Mouse (Mus musculus) CH12.LX (cell line): ENCODE data around the gene Ssx2ip. TPM values are rescaled to one million over a fixed set of nuclear protein-coding genes. Genes with fewer than 3 reads are reported as not detected.

Experiments
- DNase-seq: peaks from one replicate; pipeline ENCODE4 v3.0.0-alpha.2; 2013; ENCODE audit errors: extremely low read depth
- H3K27ac ChIP-seq: 2 replicates; pipeline ENCODE4 v1.5.1; 2012; ENCODE audit warnings: low read depth, mild to moderate bottlenecking, control low read depth, moderate library complexity; ENCODE audit not compliant: insufficient read depth
- H3K27me3 ChIP-seq: replicated peaks from 2 replicates; pipeline ENCODE3; 2012; ENCODE audit warnings: inconsistent platforms
- H3K36me3 ChIP-seq, 2 experiments: replicated peaks in 1 of 2; 2 replicates each; pipeline versions ENCODE3 to v1.6.1; 2012; ENCODE audit warnings: inconsistent platforms in 1 of 2, low read length in 1 of 2, mild to moderate bottlenecking in 1 of 2, mixed read lengths in 1 of 2, moderate library complexity in 1 of 2; ENCODE audit not compliant: control insufficient read depth in 1 of 2, insufficient read depth in 1 of 2
- H3K4me1 ChIP-seq, 2 experiments: 2 replicates each; pipeline ENCODE4 v1.6.1; 2012; ENCODE audit warnings: inconsistent platforms in 1 of 2, moderate library complexity in 1 of 2; ENCODE audit not compliant: insufficient read depth in 2 of 2, control insufficient read depth in 1 of 2
- H3K4me2 ChIP-seq: 2 replicates; pipeline ENCODE4 v1.6.1; 2012; ENCODE audit warnings: low read depth, mild to moderate bottlenecking, control low read depth; ENCODE audit not compliant: poor library complexity, insufficient read depth, severe bottlenecking
- H3K4me3 ChIP-seq, 3 experiments: fragments of 150-350 bp in 1 of 3; sonication (generic) in 1 of 3; replicated peaks in 1 of 3; 2 replicates each; pipeline versions ENCODE3 to v1.5.1; 2011 to 2012; ENCODE audit warnings: low read depth in 2 of 3, low read length in 2 of 3, mild to moderate bottlenecking in 2 of 3, moderate library complexity in 2 of 3, control low read depth in 1 of 3, improper control_type of control experiment in 1 of 3, inconsistent platforms in 1 of 3, mixed read lengths in 1 of 3; ENCODE audit not compliant: poor library complexity in 1 of 3
- H3K79me2 ChIP-seq: replicated peaks from 2 replicates; pipeline ENCODE4 v1.6.1; 2012; ENCODE audit warnings: mild to moderate bottlenecking, moderate library complexity; ENCODE audit not compliant: control insufficient read depth, poor library complexity, insufficient read depth, severe bottlenecking; ENCODE audit errors: extremely low read depth
- H3K9ac ChIP-seq: 2 replicates; pipeline ENCODE4 v1.6.1; 2012; ENCODE audit warnings: low read depth, mild to moderate bottlenecking, control low read depth, moderate library complexity; ENCODE audit not compliant: insufficient read depth
- H3K9me3 ChIP-seq: replicated peaks from 2 replicates; pipeline ENCODE3; 2012; ENCODE audit warnings: low read length, inconsistent platforms, mixed read lengths
- CHD1 ChIP-seq: IDR thresholded peaks from 2 replicates; pipeline ENCODE4 v1.6.1; 2012; ENCODE audit warnings: low read depth, low read length, improper control_type of control experiment, inconsistent platforms
- CHD2 ChIP-seq: IDR thresholded peaks from 2 replicates; pipeline ENCODE4 v1.6.1; 2011; ENCODE audit warnings: low read length, improper control_type of control experiment
- CTCF ChIP-seq, 2 experiments: IDR thresholded peaks in 1 of 2; conservative IDR thresholded peaks in 1 of 2; 2 replicates each; pipeline ENCODE4 v1.5.1; 2011 to 2012; ENCODE audit warnings: low read depth in 2 of 2, low read length in 2 of 2, improper control_type of control experiment in 1 of 2, inconsistent platforms in 1 of 2, mild to moderate bottlenecking in 1 of 2, moderate library complexity in 1 of 2
- E2F4 ChIP-seq: IDR thresholded peaks from 2 replicates; pipeline ENCODE4 v1.6.1; 2011; ENCODE audit warnings: low read depth, low read length, improper control_type of control experiment; ENCODE audit not compliant: insufficient replicate concordance
- GABPA ChIP-seq: IDR thresholded peaks from 2 replicates; pipeline ENCODE4 v1.6.1; 2012; ENCODE audit warnings: low read depth, low read length, improper control_type of control experiment, inconsistent platforms; ENCODE audit not compliant: insufficient replicate concordance
- IRF4 ChIP-seq: IDR thresholded peaks from 2 replicates; pipeline ENCODE4 v1.6.1; 2014; ENCODE audit warnings: low read depth, mild to moderate bottlenecking, inconsistent platforms, low read length, improper control_type of control experiment
- JUN ChIP-seq: IDR thresholded peaks from 2 replicates; pipeline ENCODE4 v1.6.1; 2011; ENCODE audit warnings: low read depth, mild to moderate bottlenecking, low read length, improper control_type of control experiment, moderate library complexity; ENCODE audit not compliant: insufficient read depth
- MAX ChIP-seq: IDR thresholded peaks from 2 replicates; pipeline ENCODE4 v1.6.1; 2011; ENCODE audit warnings: low read length, improper control_type of control experiment
- MEF2A ChIP-seq: IDR thresholded peaks from 2 replicates; pipeline ENCODE4 v1.6.1; 2014; ENCODE audit warnings: low read depth, mild to moderate bottlenecking, inconsistent platforms, low read length, improper control_type of control experiment, borderline replicate concordance
- NELFE ChIP-seq: IDR thresholded peaks from 2 replicates; pipeline ENCODE4 v1.6.1; 2011; ENCODE audit warnings: low read depth, low read length, improper control_type of control experiment
- NRF1 ChIP-seq: IDR thresholded peaks from 2 replicates; pipeline ENCODE4 v1.6.1; 2014; ENCODE audit warnings: low read depth, mild to moderate bottlenecking, inconsistent platforms, low read length, improper control_type of control experiment, moderate library complexity
- POLR2AphosphoS2 ChIP-seq: IDR thresholded peaks from 2 replicates; pipeline ENCODE4 v1.6.1; 2011; ENCODE audit warnings: low read depth, low read length, improper control_type of control experiment
- RCOR1 ChIP-seq: conservative IDR thresholded peaks from 2 replicates; pipeline ENCODE4 v1.6.1; 2012; ENCODE audit warnings: low read depth, mild to moderate bottlenecking, inconsistent platforms, low read length, improper control_type of control experiment
- SIN3A ChIP-seq: IDR thresholded peaks from 2 replicates; pipeline ENCODE4 v1.6.1; 2012; ENCODE audit warnings: low read length, improper control_type of control experiment, inconsistent platforms
- SMC3 ChIP-seq: IDR thresholded peaks from 2 replicates; pipeline ENCODE4 v1.6.1; 2011; ENCODE audit warnings: low read depth, low read length, improper control_type of control experiment
- TBP ChIP-seq: conservative IDR thresholded peaks from 2 replicates; pipeline ENCODE4 v1.6.1; 2011; ENCODE audit warnings: low read depth, low read length, improper control_type of control experiment
- UBTF ChIP-seq: IDR thresholded peaks from 2 replicates; pipeline ENCODE4 v1.6.1; 2012; ENCODE audit warnings: low read depth, mild to moderate bottlenecking, inconsistent platforms, low read length, improper control_type of control experiment, moderate library complexity
- USF1 ChIP-seq: IDR thresholded peaks from 2 replicates; pipeline ENCODE4 v1.6.1; 2014; ENCODE audit warnings: low read depth, mild to moderate bottlenecking, inconsistent platforms, low read length, improper control_type of control experiment
- dilution Hi-C: fragments of 300-500 bp; cut with MboI; formaldehyde crosslinking; loops from 2 replicates; pipeline ENCODE4 v1.14.3; 2020; ENCODE audit warnings: low sequenced_read_pairs; ENCODE audit not compliant: extremely low pct_unique_long_range_greater_than_20kb, extremely low pct_ligation_motif_present
- in situ Hi-C: fragments of 300-500 bp; cut with MboI; formaldehyde crosslinking; loops from 3 replicates; pipeline ENCODE4 v1.14.3; 2019; ENCODE audit warnings: low sequenced_read_pairs, low pct_ligation_motif_present, low pct_unique_long_range_greater_than_20kb, mixed read lengths
- polyA plus RNA-seq: library from polyadenylated mRNA; unstranded; fragments of >175 nt; gene quantifications from 2 replicates; pipeline ENCODE4 v1.2.1, GENCODE M21; 2012; ENCODE audit warnings: low read depth; ENCODE audit not compliant: insufficient read length
- total RNA-seq, 2 experiments: library from RNA; depleted of rRNA; stranded (reverse); fragments of 300-350 nt in 1 of 2; fragments of >200 nt in 1 of 2; gene quantifications; 2 replicates each; pipeline ENCODE4 v1.2.3; 2012 to 2014

The Ssx2ip gene
- total and polyA plus RNA-seq, 3 experiments = 28.0 to 32.6 (median 31.9) TPM

DNA sequence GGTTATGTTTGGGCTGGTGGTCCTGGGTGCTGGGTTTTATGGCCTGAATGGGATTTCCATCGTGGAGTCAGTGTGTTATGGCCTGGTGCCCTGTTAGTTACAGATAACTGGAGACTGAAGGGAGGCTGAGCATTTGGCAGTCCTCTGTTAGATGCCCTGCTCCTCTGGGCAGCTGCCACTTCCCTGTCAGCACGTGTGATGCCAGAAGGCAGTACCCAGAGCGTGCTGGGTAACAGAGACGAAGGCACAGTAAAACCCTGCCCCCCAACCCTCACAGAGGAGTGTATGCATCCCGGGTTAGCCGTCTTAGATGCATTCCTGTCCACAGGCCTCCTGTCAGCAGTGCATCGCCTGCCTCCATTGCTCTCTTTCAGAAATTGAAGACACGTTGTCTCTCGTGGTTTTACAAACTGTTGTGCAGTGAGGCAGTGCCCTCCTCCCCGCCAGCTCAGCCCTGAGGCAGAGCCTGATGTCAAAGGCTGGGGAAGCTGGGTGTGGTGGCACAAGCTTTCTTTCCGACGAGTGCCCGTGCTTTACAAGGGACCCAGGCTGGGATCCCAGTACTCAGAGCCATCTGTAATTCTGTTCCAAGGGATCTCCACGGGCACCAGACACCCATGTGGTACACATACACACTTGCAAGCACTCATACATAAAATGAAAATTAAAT lies 29.4 kb downstream of the Ssx2ip start:
- H3K79me2 ChIP-seq = no peaks in the 10 kb centered on the region
- no peak overlapping the region for H3K4me2 ChIP-seq
- dilution Hi-C loops = no loop called here
- no peaks in the 10 kb centered on the region for H3K27me3 ChIP-seq
- in situ Hi-C loops = no loop called here
- H3K4me3 ChIP-seq = no peak overlapping the region
- no peak overlapping the region for H3K27ac ChIP-seq
- H3K36me3 ChIP-seq = peaks cover 45 to 85% of the 10 kb centered on the region in 2 experiments
- no peak overlapping the region for H3K9ac ChIP-seq
- H3K9me3 ChIP-seq = no peaks in the 10 kb centered on the region
- H3K4me1 ChIP-seq = no peaks in the 10 kb centered on the region
- no peak for DNase-seq
- no peak for TF ChIP-seq RCOR1
- no peak for TF ChIP-seq NRF1
- no peak for TF ChIP-seq POLR2AphosphoS2
- TF ChIP-seq CHD2 = no peak
- TF ChIP-seq E2F4 = no peak
- no peak for TF ChIP-seq GABPA
- TF ChIP-seq UBTF = no peak
- TF ChIP-seq IRF4 = no peak

DNA sequence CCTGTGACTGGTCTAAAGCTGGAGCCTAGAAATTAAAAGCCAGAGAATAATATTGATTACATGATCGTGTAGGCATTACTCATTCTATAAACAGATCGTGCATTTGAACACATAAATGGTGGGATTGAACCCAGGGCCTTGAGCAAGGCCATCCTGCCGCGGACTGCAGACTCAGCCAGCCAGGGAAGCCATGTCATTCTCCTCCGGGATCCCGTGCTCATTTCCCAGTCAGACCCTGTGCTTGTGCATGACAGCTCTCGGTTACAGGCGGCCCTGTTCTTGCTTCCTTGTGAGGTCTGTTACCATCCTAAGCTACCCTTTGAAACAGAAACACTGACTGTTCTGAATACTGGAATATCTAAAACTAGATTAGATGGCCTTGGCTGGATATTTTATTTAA lies 30.2 kb downstream of the Ssx2ip start:
- H3K79me2 ChIP-seq = no peaks in the 10 kb centered on the region
- dilution Hi-C loops = no loop called here
- no peak overlapping the region for H3K4me3 ChIP-seq
- no peak overlapping the region for H3K9ac ChIP-seq
- no peak for TF ChIP-seq MEF2A
- no peak for TF ChIP-seq CHD2
- in situ Hi-C loops = no loop called here
- H3K4me1 ChIP-seq = no peaks in the 10 kb centered on the region
- H3K9me3 ChIP-seq = no peaks in the 10 kb centered on the region
- no peak for DNase-seq
- H3K36me3 ChIP-seq = peaks cover 42 to 80% of the 10 kb centered on the region in 2 experiments
- H3K27me3 ChIP-seq = no peaks in the 10 kb centered on the region
- no peak overlapping the region for H3K4me2 ChIP-seq
- no peak overlapping the region for H3K27ac ChIP-seq

DNA sequence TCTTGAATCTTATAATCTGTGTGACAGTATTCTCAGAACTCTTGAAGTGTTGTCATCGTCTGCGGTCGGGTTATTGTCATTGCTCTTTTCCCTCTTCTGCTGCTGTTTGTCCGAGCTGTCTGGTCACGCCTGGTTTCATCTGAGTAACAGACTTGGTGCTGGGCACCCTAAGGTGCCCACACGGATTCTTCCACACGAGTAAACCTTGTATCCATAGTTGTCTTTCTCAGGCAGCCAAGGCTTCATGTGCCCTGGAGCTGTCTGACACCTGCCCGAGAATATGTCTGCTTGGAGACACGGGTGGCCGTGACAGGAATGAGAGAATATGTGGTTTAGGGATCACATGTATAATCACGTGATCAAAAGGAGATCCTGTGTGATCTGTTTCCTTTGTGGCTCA lies 31.1 kb downstream of the Ssx2ip start:
- H3K4me2 ChIP-seq = no peak overlapping the region
- no peaks in the 10 kb centered on the region for H3K27me3 ChIP-seq
- no peak overlapping the region for H3K27ac ChIP-seq
- dilution Hi-C loops (no loop called here), in situ Hi-C loops (no loop called here)
- no peaks in the 10 kb centered on the region for H3K79me2 ChIP-seq
- TF ChIP-seq RCOR1 (no peak), CTCF (conservative IDR thresholded peaks at IDR 0.05 in 1 of 2, IDR thresholded peaks at IDR 0.05 in 1 of 2; ENCODE audit: low read depth in 2 of 2, low read length in 2 of 2) (no peak), CHD1 (no peak), MEF2A (no peak), USF1 (no peak), SMC3 (no peak), TBP (no peak), JUN (no peak), IRF4 (no peak), MAX (no peak), NELFE (no peak), SIN3A (no peak)
- no peak for DNase-seq
- H3K4me1 ChIP-seq = no peaks in the 10 kb centered on the region
- H3K9me3 ChIP-seq = no peaks in the 10 kb centered on the region
- H3K4me3 ChIP-seq = no peak overlapping the region
- H3K9ac ChIP-seq = no peak overlapping the region
- peaks cover 45 to 81% of the 10 kb centered on the region in 2 experiments for H3K36me3 ChIP-seq
